Mouse (Mus musculus): ENCODE measurements around the gene Gm9. TPM values are rescaled to one million over a fixed set of nuclear protein-coding genes. Genes with fewer than 3 reads are reported as not detected.
A peak's percentile ranks its signal among the peaks of the same experiment; 100 is the strongest.
"Not testable (repeated sequence)": the region's sequence is repeated elsewhere in the genome, so short reads cannot be mapped to it uniquely, and the experiment has no call there.

The Gm9 gene
- not detected in 2 replicates for polyA plus RNA-seq (2016; fragmentation: Nextera tagmentation; extraction: Ambion mirVana)

DNA sequence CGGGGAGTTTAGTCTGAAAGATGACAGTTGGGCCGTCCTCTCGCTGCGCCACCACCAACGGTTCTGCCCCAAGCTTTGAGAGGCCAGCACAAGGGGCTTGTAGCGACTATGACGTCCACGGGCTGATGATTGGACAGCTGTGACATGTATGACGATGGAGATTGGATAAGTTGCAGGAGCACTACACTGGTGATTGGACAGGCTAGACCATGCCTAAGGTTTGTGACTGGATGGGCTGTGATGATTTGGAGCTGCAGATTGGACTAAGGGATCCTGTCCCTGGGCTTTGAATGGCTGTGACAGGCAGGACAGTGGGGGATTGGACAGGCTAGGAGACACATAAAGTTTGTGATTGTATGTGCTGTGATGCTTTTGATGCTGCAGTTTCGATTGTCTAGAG, at the start of gene Gm9:
Gene Gm9, minus strand, starts transcription at position 101 of the 400 bp plus-strand sequence.
- WGBS, result 84% methylated on average over 10 of the region's 10 CpGs
- Histone ChIP-seq H3K4me3 (replicated peaks) (no peak within 1 kb of the TSS), H3K4me1 (replicated peaks) (no peaks in the 10 kb centered on the region), H3K27ac (no peak within 1 kb of the TSS), H3K9me3 (no peaks in the 10 kb centered on the region), H3K9ac (replicated peaks) (no peak within 1 kb of the TSS), H3K36me3 (no peaks in the 10 kb centered on the region), H3K27me3 (no peaks in the 10 kb centered on the region), H3K4me2 (no peak within 1 kb of the TSS)
- ATAC-seq (ENCODE audit: insufficient number of reproducible peaks, insufficient read depth, low FRiP score, low TSS enrichment, low read depth), result no peak

DNA sequence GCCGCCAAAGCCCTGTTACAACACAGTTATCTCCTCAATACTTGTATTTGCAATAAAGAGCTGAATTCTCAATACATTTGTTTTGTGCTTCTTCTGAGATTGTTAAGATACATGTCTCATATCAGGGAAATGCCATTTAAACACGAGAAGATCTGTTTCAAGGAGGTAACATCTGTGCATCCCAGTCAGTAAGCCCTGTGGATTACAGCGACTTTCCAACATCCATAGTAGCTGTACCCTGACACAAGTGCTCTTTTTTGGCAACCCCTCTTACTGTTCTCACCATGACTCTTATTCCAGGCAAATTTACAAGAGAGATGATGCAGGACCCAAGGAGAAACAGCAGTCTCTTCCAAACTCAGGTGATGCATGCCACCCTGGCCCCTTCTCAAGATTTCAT, 38.8 kb upstream of the Gm9 start, which contains the start of gene Rhox3a:
Gene Rhox3a, plus strand, starts transcription at position 301 of the 400 bp plus-strand sequence.
- H3K9me3 ChIP-seq; H3K36me3 ChIP-seq; H3K27ac ChIP-seq; H3K4me3 ChIP-seq (replicated peaks); H3K4me1 ChIP-seq (replicated peaks); ATAC-seq (ENCODE audit: insufficient number of reproducible peaks, insufficient read depth, low FRiP score, low TSS enrichment, low read depth); H3K4me2 ChIP-seq; H3K27me3 ChIP-seq; H3K9ac ChIP-seq (replicated peaks): not testable (repeated sequence)
- 92% methylated on average over 1 of the region's 3 CpGs for WGBS

DNA sequence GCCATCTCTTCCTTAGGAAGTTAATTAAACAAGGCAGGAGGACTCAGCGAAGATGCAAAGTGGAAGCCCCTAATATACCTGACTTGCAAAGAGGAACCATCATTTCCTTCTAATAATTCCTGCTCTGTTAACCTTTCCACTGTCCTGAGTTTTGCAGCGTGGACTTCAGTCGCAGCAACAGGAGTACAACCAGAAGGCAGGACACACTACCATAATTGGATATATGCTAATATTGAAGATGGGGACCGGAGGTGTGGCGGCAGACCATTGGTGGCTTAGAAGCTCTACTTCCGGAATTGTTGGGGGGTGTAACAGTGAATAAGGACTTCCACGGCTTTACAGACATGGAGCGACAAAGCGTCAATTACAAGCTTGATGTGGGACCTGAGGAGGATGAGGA, 33.8 kb upstream of the Gm9 start, which contains the start of gene Rhox2a:
Gene Rhox2a, plus strand, starts transcription at position 301 of the 400 bp plus-strand sequence.
- WGBS, result 100% methylated on average over 2 of the region's 9 CpGs
- not testable (repeated sequence) for H3K4me1 ChIP-seq (replicated peaks); H3K4me2 ChIP-seq; H3K36me3 ChIP-seq; ATAC-seq (ENCODE audit: insufficient number of reproducible peaks, insufficient read depth, low FRiP score, low TSS enrichment, low read depth); H3K4me3 ChIP-seq (replicated peaks); H3K9ac ChIP-seq (replicated peaks); H3K9me3 ChIP-seq; H3K27me3 ChIP-seq; H3K27ac ChIP-seq

DNA sequence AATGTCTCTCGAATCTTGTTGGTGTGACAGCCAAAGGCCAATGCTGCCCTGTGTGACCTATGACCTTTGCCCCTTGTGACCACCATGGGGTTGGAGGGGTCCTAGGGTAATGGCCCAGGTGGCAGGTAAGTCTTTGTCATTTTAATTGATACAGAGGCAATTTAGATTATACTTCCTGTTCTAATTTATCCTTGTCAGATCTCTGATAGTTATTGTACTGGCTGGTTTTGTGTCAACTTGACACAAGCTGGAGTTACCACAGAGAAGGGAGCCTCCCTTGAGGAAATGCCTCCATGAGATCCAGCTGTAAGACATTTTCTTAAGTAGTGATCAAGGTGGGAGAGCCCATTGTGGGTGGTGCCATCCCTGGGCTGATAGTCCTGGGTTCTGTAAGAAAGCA, 11.3 kb upstream of the Gm9 start, which contains the start of gene Rhox1:
Gene Rhox1, minus strand, starts transcription at position 101 of the 400 bp plus-strand sequence.
- not testable (repeated sequence) for H3K4me2 ChIP-seq; H3K27ac ChIP-seq; H3K9ac ChIP-seq (replicated peaks); H3K9me3 ChIP-seq; H3K27me3 ChIP-seq; H3K36me3 ChIP-seq; H3K4me3 ChIP-seq (replicated peaks); ATAC-seq (ENCODE audit: insufficient number of reproducible peaks, insufficient read depth, low FRiP score, low TSS enrichment, low read depth); H3K4me1 ChIP-seq (replicated peaks)
- 55% methylated on average over 1 of the region's 1 CpGs for WGBS

DNA sequence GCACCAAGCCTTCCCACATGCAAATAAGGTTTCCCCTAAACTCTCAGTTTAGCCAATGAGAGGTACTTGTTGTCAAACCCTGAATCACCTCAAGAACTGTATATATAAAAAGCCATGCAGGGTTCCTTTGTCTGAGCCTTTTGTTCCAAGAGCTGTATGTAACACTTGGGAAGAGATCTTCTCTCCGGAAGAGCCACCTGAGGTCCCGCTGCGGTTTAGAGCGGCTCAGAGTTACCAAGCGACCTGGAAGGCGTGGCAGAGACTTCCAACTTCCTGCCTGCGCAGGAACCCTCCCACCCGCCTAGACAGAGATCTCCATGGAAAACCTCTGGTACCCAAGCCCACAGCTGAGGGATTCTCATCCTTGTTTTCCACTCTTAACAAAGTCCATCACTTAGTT, 12.2 kb downstream of the Gm9 start:
- Histone ChIP-seq H3K4me1 (replicated peaks) (no peaks in the 10 kb centered on the region), H3K4me2 (no peak overlapping the region), H3K27me3 (no peaks in the 10 kb centered on the region), H3K9ac (replicated peaks) (no peak overlapping the region), H3K9me3 (no peaks in the 10 kb centered on the region), H3K36me3 (no peaks in the 10 kb centered on the region), H3K4me3 (replicated peaks) (no peak overlapping the region), H3K27ac (no peak overlapping the region)
- 56% methylated on average over 8 of the region's 8 CpGs for WGBS
- no peak for ATAC-seq (ENCODE audit: insufficient number of reproducible peaks, insufficient read depth, low FRiP score, low TSS enrichment, low read depth)

DNA sequence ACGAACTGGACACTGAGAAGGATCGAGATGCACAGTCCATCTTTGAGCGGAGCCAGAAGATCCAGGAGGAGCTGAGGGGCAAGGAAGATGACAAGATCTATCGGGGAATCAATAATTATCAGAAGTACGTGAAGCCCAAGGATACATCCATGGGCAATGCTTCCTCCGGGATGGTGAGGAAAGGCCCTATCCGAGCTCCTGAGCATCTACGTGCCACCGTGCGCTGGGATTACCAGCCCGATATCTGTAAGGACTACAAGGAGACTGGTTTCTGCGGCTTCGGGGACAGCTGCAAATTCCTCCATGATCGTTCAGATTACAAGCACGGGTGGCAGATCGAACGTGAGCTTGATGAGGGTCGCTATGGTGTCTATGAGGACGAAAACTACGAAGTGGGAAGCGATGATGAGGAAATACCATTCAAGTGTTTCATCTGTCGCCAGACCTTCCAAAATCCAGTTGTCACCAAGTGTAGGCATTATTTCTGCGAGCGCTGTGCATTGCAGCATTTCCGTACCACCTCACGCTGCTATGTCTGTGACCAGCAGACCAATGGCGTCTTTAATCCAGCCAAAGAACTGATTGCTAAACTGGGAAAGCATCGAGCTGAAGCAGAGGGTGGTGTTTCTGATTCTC, 19.0 kb downstream of the Gm9 start:
- Histone ChIP-seq H3K4me3 (replicated peaks) (peak overlapping the region; percentile 55), H3K4me1 (replicated peaks) (no peaks in the 10 kb centered on the region; the same call in 1 of the 2 replicates), H3K36me3 (no peaks in the 10 kb centered on the region), H3K27ac (no peak overlapping the region), H3K9ac (replicated peaks) (peak overlapping the region; percentile 60), H3K9me3 (no peaks in the 10 kb centered on the region), H3K4me2 (peak overlapping the region; percentile 65), H3K27me3 (no peaks in the 10 kb centered on the region)
- ATAC-seq (ENCODE audit: insufficient number of reproducible peaks, insufficient read depth, low FRiP score, low TSS enrichment, low read depth), result 0 out of 2 replicates have a peak, but pooled peaks have one; percentile 22
- 27% methylated on average over 28 of the region's 28 CpGs for WGBS

DNA sequence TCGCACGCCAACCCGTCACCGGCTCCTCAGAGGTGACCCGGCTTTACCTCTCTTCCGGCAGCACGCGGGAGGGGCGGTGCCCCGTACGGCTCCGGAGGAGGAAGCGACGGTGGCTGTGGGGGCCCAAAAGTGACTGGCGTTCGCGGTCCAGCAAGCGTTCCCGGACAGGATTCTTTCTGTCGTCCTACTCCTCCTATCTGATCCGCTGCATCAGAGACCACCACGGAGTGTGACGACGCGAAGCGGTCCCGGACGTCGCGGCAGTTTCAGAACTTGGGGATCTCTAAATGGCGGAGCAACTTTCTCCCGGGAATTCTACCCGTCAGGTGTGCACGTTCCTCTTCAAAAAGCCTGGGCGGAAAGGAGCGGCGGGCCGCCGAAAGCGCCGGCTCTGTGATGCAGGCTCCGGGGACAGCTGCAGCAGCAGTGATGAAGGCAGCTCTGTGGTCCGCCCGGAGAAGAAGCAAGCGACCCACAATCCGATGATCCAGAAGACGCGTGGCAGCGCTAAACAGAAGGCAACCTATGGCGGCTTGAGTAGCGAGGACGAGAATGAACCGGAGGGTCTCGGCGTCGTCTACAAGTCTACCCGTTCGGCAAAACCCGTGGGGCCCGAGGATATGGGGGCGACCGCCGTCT, 19.6 kb downstream of the Gm9 start, which contains the start of the genes Ndufa1 and Rnf113a1:
Gene Ndufa1, minus strand, starts transcription at position 59 of the 639 bp plus-strand sequence.
Gene Rnf113a1, plus strand, starts transcription at position 141 of the 639 bp plus-strand sequence.
- ATAC-seq (ENCODE audit: insufficient number of reproducible peaks, insufficient read depth, low FRiP score, low TSS enrichment, low read depth), result peak; percentile 86
- Histone ChIP-seq H3K9ac (replicated peaks) (peak within 1 kb of the TSS; percentile 60), H3K9me3 (no peaks in the 10 kb centered on the region), H3K36me3 (no peaks in the 10 kb centered on the region), H3K27ac (no peak within 1 kb of the TSS), H3K4me3 (replicated peaks) (peak within 1 kb of the TSS; percentile 55), H3K4me2 (peak within 1 kb of the TSS; percentile 65), H3K4me1 (replicated peaks) (no peaks in the 10 kb centered on the region; the same call in 1 of the 2 replicates), H3K27me3 (no peaks in the 10 kb centered on the region)
- 17% methylated on average over 63 of the region's 63 CpGs for WGBS

DNA sequence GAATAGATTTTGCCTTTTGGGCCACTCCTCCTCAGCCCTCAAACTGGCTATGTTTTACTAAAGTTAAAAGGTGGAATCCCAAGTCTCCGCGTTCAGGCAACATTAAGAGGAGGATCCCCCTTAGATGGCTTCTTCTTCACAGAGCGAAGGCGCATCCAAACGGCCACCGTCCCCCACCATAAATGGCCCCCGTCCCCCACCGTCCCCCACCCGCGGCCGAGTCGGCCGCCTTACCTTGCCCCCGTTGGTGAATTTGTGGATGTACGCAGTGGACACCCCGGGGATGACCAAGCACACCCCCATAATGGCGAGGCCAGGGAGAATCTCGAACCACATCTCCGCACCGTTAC, 20.1 kb downstream of the Gm9 start:
- ATAC-seq (ENCODE audit: insufficient number of reproducible peaks, insufficient read depth, low FRiP score, low TSS enrichment, low read depth), result peak; percentile 45; the same call in 1 of the 2 replicates
- no peaks in the 10 kb centered on the region; the same call in 1 of the 2 replicates for H3K4me1 ChIP-seq (replicated peaks)
- 10% methylated on average over 20 of the region's 20 CpGs for WGBS
- no peaks in the 10 kb centered on the region for H3K36me3 ChIP-seq
- H3K27ac ChIP-seq, result no peak overlapping the region
- H3K4me2 ChIP-seq, result peak overlapping the region; percentile 65
- no peaks in the 10 kb centered on the region for H3K27me3 ChIP-seq
- peak overlapping the region; percentile 44; the same call in 1 of the 2 replicates for H3K9ac ChIP-seq (replicated peaks)
- H3K4me3 ChIP-seq (replicated peaks), result peak overlapping the region; percentile 55
- H3K9me3 ChIP-seq, result no peaks in the 10 kb centered on the region

DNA sequence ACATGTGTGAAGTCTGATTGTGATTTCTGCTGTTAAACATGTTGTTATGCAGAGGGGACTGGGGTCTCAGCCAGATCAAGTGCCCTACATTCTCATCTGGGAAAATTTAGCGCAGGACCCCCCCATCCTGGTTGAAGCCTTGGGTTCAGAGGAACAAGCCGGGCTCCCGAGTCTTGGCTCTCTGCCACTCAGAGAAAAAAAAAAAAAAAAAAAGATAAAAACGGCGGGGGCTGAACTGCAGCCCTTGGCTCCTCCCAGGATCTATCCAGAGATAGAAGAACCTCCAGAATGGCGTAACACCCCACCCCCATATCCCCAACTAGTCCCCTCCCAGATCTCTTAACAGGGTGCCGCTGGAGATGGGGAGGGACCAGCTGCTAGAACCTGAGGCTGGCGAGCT, 26.4 kb downstream of the Gm9 start:
- H3K4me1 ChIP-seq (replicated peaks); H3K9ac ChIP-seq (replicated peaks); H3K9me3 ChIP-seq; H3K4me3 ChIP-seq (replicated peaks); H3K4me2 ChIP-seq; H3K36me3 ChIP-seq; H3K27ac ChIP-seq; ATAC-seq (ENCODE audit: insufficient number of reproducible peaks, insufficient read depth, low FRiP score, low TSS enrichment, low read depth); H3K27me3 ChIP-seq: not testable (repeated sequence)
- WGBS, result 56% methylated on average over 6 of the region's 8 CpGs

DNA sequence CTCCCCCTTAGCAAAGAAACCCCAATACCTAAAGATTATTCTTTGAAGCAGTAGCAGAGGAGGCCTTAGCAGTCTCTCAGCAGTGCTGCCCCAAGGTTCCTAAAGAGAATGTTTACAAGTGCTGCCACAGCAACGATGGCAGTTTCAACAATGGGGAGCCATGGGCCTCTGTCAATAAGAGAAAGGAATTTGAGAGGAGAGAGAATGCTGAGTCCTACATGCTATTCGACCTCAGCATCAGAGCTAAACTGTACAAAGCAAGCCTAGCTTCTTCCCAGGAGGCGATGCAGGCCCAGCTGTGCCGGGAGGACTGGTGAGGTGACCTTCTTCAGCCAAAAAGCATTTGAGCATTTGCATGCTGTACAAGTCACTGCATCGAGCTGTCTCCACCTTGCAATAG, 42.1 kb downstream of the Gm9 start, which contains the start of gene Akap14:
Gene Akap14, minus strand, starts transcription at position 101 of the 400 bp plus-strand sequence.
- H3K4me1 ChIP-seq (replicated peaks), result no peaks in the 10 kb centered on the region
- H3K9me3 ChIP-seq, result no peaks in the 10 kb centered on the region
- H3K4me2 ChIP-seq, result no peak within 1 kb of the TSS
- no peak within 1 kb of the TSS for H3K27ac ChIP-seq
- H3K27me3 ChIP-seq, result no peaks in the 10 kb centered on the region
- H3K4me3 ChIP-seq (replicated peaks), result no peak within 1 kb of the TSS
- 56% methylated on average over 5 of the region's 5 CpGs for WGBS
- no peak for ATAC-seq (ENCODE audit: insufficient number of reproducible peaks, insufficient read depth, low FRiP score, low TSS enrichment, low read depth)
- H3K36me3 ChIP-seq, result no peaks in the 10 kb centered on the region
- no peak within 1 kb of the TSS for H3K9ac ChIP-seq (replicated peaks)

DNA sequence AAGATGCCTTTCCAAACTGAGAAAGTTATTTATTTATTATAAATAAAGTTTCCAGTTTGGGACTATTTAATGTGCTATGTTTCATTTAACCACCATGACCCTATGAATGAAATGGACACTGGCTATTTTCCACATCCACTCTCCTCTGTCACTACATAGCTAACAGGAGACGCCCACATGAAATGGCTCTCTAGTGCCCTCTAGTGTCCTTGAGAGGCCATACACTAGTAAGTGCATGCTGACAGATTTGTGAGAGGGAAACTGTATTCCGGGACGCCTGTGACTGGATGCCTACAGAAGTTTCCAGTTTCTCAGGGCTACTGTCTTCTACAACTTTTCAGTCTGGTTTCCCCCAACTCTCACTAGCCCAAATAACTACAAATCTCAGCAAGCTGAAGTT, 43.8 kb downstream of the Gm9 start:
- H3K36me3 ChIP-seq, result no peaks in the 10 kb centered on the region
- no peak for ATAC-seq (ENCODE audit: insufficient number of reproducible peaks, insufficient read depth, low FRiP score, low TSS enrichment, low read depth)
- no peak overlapping the region for H3K27ac ChIP-seq
- no peak overlapping the region for H3K4me3 ChIP-seq (replicated peaks)
- H3K27me3 ChIP-seq, result no peaks in the 10 kb centered on the region
- H3K9ac ChIP-seq (replicated peaks), result no peak overlapping the region
- no peak overlapping the region for H3K4me2 ChIP-seq
- WGBS, result 32% methylated on average over 3 of the region's 3 CpGs
- H3K9me3 ChIP-seq, result no peaks in the 10 kb centered on the region
- no peaks in the 10 kb centered on the region for H3K4me1 ChIP-seq (replicated peaks)
